Mouse (Mus musculus) frontal cortex, postnatal 14 days (tissue): ENCODE measurements at regions not wholly inside any gene's neighbourhood (a gene's known extent, or its start where the extent isn't known, plus 50 kb on each side); places are given as distances from the start of the nearest gene placed in this dataset.

Experiments used
- DNase-seq, 2 experiments: peaks; one replicate each; pipeline ENCODE4 v3.0.0; 2022; ENCODE audit warnings: low spot score in 2 of 2

- DNase-seq: no peak
Measured at GRCm38 (mm10) chr6:93393551-93393950, 450.3 kb upstream of the Adamts9 start.

GRCm38 (mm10) chr6:93392402-93392801 lies 449.1 kb upstream of the Adamts9 start:
- no peak for DNase-seq

DNA sequence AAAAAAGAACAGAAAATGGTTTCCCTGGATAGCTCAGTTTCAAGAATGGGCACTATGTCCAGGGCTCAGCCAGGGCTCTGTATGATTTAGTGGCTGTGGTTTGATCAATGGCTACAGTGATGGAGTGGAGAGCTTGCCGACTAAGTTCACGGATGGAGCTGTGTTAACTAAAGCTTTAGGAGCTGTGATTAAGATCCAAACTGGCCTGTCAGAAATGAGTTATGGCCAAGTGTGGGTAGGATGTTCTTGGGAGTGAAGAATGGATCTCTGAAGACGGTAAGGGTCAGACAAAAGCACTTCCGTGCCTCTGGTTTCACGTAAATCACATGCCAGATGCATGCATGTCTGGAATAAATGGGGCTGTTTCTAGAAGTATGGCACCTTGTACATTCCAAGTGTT lies 447.9 kb upstream of the Adamts9 start:
- no peak for DNase-seq

- no peak for DNase-seq
Measured at GRCm38 (mm10) chr6:93371341-93371740, 428.0 kb upstream of the Adamts9 start.

DNA sequence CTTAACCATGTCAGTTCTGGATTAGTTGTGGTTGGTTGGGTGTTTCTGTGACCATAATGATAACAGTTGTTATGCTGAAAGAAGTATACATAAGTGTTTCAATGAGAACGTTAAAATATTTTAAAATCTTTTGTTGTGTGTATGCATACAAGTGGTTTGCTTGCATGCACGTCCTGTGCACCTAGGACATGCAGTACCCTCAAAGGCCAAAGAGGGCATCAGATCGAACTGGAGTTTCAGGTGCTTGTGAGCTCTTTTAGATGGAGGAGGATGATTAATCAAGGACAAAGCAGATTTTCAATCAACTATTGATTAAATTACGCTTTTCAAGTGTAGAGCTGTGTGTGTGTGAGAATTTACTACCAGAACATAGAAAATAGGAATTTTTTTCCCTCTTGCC lies 420.6 kb upstream of the Adamts9 start:
- DNase-seq: no peak

- DNase-seq: no peak
Measured at GRCm38 (mm10) chr6:93353353-93354125, 410.2 kb upstream of the Adamts9 start.

DNA sequence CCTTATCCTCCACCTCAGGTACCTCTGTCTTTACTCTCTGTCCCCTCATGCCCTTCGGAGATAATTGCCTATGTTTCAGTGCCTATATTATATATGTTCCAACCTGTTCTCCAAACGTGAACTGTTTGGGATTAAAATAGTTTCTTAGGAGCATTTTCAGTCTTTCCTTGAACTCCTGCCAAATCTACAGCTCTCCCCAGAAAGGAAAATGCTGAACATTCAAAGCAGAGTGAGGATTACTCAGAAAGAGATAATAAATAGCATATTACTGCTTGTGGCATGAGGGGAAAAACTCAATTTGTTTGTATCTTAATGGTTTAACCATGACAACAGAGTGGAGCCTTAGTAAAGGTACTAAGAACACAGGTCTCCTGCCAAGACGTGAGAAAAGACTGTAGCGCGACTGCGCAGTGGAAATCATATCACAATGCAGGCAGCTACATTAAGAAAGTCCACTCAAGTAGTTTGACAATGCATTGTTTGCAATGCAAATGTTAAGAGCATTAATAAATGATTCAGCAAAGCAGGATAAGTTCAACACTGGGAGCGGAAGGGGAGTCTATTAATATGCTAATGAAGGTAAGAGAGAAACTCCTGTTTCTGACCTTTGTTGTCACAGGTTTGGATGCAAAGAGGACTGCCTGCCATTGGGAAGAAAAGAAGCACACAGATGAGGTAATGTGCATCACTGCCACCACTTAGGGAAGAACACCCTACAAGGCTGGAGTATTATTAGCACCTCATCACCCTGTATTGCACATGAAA lies 406.8 kb upstream of the Adamts9 start:
- no peak for DNase-seq

- DNase-seq: no peak
Measured at GRCm38 (mm10) chr6:93348141-93348540, 404.8 kb upstream of the Adamts9 start.

GRCm38 (mm10) chr6:93328683-93329082 lies 385.4 kb upstream of the Adamts9 start:
- no peak for DNase-seq

- DNase-seq: no peak
Measured at GRCm38 (mm10) chr6:93327930-93328329, 384.6 kb upstream of the Adamts9 start.

DNA sequence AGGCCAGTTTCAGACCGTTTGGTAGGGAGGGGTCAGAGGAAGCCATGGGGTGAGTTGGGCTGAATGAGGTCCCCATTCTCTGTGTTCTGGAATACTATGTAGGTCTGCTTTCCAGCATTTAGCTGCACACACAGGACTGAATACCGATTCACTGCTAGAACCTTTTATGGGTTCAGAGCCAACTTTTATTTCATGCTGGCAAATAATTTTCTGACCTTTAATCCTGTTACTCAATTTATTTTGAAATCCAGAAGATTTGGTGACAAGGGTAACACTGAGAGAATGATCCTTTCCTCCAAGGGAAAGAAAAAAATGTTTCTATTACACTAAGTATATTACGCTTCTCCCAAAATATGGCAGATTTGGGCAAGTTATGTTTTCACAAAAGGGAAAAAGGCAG lies 380.6 kb upstream of the Adamts9 start:
- DNase-seq: no peak

- DNase-seq: no peak
Measured at GRCm38 (mm10) chr6:93314625-93315024, 371.3 kb upstream of the Adamts9 start.

GRCm38 (mm10) chr6:93305176-93305575 lies 361.9 kb upstream of the Adamts9 start:
- DNase-seq: no peak

DNA sequence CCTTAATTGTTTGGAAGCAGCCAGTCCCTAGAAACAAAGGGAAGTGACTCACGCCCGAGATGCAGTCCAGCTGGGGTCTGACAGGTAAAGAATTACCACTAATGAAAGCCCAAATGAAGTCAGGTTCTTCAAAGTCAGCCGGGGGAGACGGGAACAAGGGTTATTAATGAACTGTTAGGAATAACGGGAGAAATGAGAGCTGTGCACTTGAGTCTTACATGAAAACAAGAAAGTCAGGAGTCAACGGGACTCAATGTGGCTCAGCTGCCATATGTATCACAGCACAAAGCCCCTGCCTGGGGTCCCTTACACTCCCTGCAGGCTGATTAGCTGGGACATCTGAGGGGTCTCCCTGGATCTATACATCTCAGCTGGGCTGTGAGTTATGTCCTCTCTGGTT lies 354.7 kb upstream of the Adamts9 start:
- DNase-seq: no peak

DNA sequence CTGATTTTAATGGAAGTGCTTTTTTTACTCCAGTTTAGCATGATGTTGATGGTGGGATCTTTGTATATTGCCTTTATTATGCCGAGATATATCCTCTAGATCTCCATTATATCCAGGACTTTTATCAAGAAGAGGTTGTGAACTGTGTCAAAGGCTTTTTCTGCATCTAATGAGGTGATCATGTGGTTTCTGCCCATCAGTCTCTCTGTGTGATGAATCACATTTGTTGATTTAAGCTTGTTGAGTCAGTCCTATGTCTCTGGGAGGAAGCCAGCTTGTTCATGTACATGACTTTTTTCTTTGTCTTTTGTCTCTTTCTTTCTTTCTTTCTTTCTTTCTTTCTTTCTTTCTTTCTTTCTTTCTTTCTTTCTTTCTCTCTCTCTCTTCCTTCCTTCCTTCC lies 348.4 kb upstream of the Adamts9 start:
- DNase-seq: no peak

DNA sequence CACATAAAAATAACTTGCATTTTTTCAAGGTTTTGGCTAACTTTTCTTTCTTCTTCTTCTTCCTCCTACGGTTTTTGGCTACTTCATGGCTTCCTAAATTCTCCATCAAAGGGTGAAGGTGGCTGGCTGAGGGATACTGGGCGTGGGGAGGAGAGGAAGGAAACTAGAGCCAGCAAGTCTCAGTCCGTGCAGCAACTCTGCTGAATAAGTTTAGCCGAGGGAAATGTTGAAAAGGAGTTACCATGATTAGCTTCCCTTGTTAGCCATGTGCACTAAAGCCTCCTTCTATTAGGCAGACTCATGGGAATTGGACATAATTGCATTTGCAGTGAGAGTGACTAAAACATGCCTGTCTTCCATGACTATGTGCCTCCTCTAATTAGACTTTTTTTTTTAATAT lies 345.1 kb upstream of the Adamts9 start:
- no peak for DNase-seq

- no peak for DNase-seq
Measured at GRCm38 (mm10) chr6:93285796-93286195, 342.5 kb upstream of the Adamts9 start.

DNA sequence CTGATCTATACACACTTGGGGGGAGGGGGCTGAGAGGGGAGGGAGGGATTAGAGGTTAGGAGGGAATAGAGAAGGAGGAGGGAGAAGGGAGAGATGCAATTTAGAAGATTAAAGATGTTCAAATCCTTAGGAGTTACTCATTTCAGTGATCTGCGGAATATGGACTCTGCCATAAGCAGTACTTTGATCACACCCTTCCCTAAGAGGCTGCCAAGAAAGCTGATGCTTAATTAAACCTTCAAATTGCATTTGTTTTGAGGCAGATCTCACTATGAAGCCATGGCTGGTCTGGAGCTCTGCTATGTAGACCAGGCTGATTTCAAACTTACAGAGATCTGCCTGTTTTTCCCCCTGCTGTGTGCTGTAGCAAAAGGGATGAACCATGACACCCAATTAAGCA lies 338.2 kb upstream of the Adamts9 start:
- DNase-seq: no peak

GRCm38 (mm10) chr6:93273917-93274513 lies 330.7 kb upstream of the Adamts9 start:
- no peak for DNase-seq

DNA sequence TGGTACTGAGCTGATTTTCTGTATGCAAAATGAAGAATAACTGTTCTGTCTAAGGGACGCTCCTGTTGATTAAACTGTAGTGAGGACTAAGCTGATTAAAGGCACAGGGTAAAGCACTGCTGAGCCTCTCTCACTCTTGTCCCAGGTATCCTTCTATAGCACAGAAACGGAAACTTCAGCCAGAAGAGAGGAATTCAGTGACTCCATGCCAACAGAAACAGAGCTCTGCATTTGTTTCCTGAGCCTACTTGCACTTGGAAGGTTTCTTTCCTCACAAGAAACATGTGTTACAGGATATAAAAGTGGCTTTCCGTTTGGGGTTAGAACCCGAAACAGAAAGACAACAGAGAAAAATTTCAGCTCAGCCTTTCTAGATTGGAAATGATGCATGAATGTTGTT lies 328.9 kb upstream of the Adamts9 start:
- DNase-seq: no peak

DNA sequence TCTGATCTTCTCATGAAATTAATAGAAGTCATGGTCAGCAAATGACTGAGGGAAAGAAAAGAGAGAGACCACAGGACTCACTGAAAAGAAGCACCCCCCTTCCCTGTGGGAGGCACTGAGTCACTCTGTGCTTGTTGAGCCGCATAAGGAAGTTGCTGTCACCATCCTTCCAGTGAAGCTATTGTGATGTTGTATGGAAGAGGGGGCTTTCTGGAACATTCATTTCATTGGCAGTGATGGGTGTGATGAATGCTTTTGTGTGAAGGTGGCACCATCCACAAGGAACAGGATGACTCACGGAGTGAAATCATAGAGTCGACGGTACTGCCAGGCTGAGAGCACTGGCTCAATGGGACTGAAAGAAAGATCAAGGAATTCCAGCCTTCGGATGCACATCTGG lies 323.5 kb upstream of the Adamts9 start:
- no peak for DNase-seq

DNA sequence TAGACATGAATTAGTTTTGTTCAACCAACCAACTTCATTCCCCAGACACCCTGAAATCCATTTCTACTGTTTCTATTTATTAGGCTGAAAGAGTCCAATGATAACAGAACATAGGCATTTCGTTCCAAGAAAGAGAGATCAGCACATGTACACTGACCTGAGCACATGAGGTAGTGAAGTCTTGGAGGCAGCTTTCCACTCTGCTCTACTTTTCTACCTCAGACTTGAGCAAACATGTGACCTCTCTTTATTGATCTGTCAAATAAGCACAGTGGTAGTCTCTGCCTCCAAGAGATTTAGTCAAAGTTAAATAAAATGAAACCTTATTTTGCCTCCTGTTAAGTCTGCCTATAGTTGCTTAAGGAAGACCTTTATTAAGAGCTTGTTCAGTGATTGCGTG lies 321.9 kb upstream of the Adamts9 start:
- DNase-seq: no peak

GRCm38 (mm10) chr6:93260827-93261226 lies 317.5 kb upstream of the Adamts9 start:
- no peak for DNase-seq
